Mouse (Mus musculus) brain, embryonic 14.5 days (tissue): ENCODE measurements around the gene Kremen1. TPM values are rescaled to one million over a fixed set of nuclear protein-coding genes. Genes with fewer than 3 reads are reported as not detected.

Experiments
- DNase-seq: peaks from one replicate; pipeline ENCODE4 v3.0.0-alpha.2; 2011; ENCODE audit warnings: low read depth
- CTCF ChIP-seq: fragments of 200-500 bp; IDR thresholded peaks from 2 replicates; pipeline ENCODE4 v1.5.1; 2012; ENCODE audit warnings: inconsistent platforms, mild to moderate bottlenecking, moderate library complexity, borderline replicate concordance; ENCODE audit not compliant: insufficient read depth, insufficient read length; ENCODE audit errors: extremely low read depth
- POLR2A ChIP-seq: fragments of 200-500 bp; IDR thresholded peaks from 2 replicates; pipeline ENCODE4 v1.6.1; 2012; ENCODE audit warnings: mild to moderate bottlenecking, inconsistent platforms, borderline replicate concordance; ENCODE audit not compliant: poor library complexity, insufficient read depth, insufficient read length, severe bottlenecking; ENCODE audit errors: extremely low read depth
- polyA plus RNA-seq: library from polyadenylated mRNA; depleted of rRNA; stranded (reverse); fragments of >200 nt; gene quantifications from 2 replicates; pipeline ENCODE4 v1.2.3, GENCODE M21; 2012

Gene Kremen1
- polyA plus RNA-seq, 1 experiment = 11.4 TPM

DNA sequence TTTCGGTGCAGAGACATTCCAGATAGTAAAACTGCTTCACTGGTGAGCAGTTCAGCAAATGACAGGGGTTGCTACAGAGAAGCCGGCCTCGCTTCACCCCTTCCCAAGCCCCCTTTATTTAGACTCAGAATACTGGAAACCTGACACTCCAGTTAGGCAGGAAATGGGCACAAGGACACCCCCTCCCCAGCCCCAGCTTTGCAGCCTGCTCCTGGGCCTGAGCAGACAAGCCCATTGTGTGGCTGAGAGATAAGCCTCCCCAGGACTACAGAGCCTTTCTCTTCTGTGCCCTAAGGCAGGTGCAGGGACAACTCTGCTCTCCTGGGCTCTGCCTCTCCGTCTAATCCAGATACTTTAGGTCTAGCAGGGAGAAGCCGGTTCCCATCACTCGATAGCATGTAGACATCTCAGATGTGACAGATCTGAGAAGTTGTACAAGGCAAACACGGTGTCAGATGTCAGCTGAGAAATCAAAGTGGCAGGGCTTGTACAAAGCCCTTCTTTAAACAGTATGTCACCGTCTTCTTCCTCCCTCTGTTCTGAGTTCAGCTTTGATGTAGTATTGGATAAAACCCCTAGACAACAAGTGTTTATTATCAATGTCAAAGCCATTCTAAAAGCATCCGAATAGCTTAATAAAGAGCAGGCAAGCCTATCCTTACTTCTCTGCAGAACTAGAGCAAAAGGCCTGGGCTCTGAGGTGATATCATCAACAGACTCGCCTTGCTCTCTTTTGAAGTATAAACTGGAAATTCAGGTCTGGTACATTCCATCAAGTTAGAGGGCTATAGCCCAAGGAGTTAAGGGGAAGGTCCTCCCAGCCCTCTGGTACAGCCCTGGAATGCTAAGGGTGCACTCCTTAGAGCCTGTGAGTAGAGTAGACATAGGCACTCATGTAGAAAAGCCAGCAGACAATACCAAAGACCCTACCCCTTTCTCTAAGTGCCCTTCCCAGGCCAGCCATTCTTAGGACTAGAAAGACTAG, 21.4 kb downstream of the Kremen1 start:
- DNase-seq = peak; percentile 70

DNA sequence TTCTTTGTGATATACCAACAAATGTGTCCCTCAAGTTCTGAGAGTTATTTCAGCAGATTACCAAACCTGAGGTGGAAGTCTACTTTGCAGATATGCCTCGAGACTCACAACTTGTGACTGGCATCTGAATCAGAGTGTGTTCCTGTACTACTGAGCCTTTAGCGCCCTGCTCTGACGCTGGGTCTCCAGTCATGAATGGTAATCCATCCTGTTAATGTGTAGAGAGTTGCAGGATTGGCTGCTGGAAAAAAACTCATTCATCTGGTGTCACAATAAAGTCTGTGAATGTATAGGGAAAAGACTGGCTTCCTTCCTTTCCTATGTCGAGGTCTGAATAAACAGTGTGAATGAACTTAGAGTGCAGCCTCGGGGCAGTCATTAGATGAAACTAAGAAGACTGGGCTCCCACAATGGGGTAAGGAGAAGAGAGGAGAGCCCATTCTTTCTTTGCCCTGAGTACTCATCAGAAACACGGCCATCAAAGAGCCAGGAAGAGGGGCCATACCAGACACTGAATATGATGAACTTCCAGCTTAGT, 41.4 kb downstream of the Kremen1 start:
- TF ChIP-seq CTCF (no peak), POLR2A (no peak)
- peak; percentile 74 for DNase-seq

More for the DNA sequence above, 21.4 kb downstream of the Kremen1 start:
- TF ChIP-seq POLR2A (no peak), CTCF (no peak)

DNA sequence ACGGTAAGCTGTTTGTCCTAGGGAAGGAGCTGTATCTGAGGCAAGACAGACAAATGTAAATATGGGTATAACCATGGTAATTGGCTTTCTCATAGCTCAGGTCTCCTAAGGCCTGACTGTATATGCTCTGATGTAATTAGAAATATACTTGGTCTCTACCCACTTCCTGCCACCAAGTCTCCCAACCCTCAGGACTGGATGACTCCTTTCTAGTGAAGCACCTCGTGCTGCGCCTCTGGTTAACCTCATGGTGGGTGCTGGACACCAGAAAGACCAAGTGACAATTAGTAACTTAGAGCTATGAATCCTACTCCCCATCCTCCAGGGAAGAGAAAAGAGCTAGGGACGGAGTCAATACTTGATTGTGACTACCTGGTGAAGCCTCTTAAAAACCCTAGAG, 42.0 kb downstream of the Kremen1 start:
- no peak for DNase-seq
- TF ChIP-seq POLR2A (no peak), CTCF (no peak)

DNA sequence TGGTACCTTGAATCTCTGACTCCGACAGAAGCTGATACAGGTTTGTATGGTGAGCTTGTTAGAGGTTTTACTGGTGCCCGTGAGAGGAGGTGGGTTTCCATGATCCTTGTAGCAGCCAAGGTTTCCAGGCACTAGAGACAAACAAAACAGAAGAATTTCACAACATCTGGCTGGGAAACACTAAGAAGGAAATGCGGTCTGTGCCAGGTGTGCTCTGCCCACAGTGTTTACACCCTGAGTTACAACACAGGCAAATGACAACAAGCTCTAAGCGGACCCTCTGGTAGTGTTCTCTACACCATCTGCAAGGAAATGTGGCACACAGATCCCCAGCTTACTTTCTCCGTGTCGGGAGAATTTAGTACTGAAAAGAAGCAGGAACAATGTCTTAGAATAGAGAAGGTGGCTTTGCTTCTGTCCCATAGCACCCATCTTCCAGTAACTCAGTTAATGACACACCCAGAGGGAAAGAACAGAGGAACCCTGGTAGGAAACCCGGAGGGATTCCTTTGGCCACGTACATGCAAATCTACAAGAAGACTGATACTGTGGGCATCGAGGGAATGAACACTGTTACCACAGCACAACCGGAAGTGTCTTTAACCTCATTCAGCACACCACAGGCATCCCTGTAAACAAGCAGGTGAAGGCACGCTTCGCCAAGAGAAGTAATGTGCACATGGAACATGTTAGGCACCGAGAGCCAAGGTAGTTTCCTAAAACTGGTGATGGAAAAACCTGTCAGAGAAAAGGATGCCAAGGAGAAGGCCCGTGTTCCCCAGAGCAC, 45.8 kb downstream of the Kremen1 start:
- TF ChIP-seq POLR2A (no peak), CTCF (no peak)
- no peak for DNase-seq

DNA sequence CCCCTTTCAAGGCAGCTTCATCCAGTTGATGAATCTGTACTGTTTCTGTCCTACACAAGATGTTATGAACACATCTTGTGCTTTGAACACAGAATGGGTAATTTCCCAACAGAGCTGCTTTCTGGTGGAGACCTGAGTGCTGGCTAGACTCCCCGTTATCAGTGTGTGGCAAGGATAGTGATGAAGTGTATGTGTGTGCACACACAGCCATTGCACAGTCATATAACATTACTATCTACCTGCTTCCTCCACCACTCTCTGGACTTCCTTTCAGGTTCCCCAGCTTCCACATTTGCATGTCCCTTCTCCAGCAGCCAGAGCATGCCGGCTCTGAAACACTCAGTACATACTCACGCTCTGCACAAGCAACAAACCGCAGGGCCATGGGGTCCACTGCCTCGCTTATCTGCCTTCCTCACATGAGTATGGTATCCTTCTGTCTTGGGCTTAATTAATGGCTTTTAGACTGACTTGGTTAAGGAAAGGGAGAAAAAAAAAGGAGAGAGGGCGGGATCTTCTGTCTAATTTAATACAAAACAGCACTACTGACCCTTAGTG, 46.8 kb downstream of the Kremen1 start:
- TF ChIP-seq CTCF (no peak), POLR2A (no peak)
- DNase-seq = no peak

DNA sequence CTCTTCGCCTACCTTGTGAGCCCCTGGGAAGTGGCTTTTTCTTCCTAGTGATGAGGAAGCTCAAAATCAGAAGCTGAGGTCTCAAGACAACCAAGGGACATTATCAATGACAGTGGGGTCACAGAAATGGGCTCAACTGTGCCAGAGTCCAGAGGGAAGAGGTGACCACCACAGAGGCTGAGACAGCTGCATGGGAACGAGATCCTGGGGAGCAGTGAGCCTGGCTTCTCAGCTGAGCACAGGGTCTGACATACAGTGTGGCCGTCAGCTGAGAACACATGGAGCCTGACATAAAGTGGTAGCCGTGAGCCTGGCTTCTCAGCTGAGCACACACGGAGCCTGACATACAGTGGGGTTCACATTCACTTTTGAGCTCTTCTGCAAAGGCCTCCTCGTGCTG, 58.3 kb downstream of the Kremen1 start:
- no peak for DNase-seq
- TF ChIP-seq CTCF = no peak
- no peak for TF ChIP-seq POLR2A

DNA sequence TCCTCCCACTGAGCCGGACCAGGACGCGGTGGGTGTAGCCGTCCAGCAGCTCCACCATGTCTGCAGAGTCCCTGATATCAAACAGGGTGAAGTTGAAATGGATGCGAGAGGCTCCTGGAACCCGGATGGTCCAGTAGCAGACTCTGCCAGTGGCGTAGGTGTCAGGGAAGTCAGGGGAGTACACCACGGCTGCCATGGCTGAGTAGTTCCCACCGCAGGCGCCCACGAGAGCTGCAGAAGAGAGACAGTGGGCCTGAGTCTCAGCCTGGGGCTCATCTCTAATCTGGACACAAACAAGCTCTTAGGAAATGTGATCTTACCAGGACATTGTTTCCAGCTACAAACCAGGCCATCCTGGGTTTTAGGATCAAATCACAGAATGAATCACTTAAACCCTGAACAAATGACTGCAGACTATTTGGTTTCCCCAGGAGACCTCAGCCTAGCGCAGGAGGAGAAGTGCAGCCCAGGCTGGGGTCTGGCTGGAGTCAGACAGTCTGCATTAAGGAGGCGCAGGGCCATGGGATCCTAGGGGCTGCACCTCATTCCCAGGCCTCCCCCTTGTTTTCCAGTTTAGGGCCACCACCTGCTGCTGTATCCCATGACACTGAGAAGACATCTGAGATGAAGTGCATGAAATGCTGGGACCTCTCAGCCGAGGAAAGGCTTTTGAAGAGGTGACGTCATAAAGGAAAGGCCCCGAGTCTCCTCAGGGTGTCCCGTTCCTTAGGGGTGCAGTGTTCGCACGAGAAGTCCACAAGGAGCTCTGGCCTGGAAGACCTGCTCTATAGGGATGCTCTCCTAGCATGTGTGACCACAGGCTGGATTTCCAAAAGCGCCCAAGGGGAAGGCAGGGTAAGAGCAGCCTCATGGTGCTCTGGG, 59.3 kb downstream of the Kremen1 start:
- TF ChIP-seq POLR2A = no peak
- TF ChIP-seq CTCF = no peak
- no peak for DNase-seq

DNA sequence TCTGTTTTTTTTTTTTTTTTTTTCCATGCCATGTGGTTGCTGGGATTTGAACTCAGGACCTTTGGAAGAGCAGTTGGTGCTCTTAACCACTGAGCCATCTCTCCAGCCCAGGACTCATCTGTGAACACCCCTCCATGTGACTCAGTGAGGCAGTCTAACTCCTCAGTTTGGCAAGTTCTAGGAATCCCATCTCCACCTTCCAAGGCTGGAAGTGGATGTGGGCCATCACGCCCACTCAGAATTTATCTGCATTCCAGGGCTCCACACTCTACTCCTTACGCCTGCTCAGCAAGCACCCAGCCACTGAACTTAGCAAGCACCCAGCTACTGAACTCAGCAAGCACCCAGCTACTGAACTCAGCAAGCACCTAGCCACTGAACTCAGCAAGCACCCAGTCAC, 61.5 kb downstream of the Kremen1 start:
- no peak for DNase-seq
- no peak for TF ChIP-seq CTCF
- no peak for TF ChIP-seq POLR2A

DNA sequence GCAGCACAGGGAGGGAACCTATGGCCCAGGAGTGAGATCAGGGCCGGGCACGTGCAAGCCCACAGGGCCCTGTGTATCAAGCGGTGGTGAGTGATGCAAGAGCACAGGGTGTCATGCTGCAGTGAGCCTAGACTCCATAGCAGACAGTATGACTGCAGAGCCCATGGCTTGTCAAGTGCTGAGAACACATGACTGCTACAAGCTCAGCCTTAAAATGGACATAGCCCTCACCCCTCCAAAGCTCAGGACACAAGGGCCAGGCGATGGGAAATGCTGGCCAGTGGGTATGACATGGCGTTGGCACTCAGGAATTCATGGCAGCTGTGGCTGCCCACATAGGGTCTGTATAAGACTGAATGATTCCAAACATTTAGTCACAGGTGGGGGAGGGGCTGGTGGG, 64.3 kb downstream of the Kremen1 start:
- TF ChIP-seq CTCF = no peak
- TF ChIP-seq POLR2A = no peak
- no peak for DNase-seq

DNA sequence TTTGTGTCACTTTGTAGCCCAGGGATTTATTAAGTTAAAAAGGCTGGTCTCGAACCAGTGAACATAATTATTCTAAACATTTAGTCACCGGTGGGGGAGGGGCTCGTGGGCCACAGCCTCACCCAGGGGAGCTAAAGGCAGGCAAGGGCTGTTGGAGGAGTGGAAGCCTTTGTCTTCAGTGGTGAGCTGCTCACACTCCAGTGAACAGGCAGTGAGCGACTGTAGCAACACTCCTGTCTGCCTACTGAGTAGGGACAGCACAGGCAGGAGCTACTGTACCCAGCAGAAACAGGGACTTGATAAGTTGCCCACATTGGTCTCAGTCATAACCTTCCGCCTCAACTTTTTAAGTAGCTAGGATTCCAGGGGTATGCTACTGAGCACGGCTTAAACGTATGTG, 64.8 kb downstream of the Kremen1 start:
- DNase-seq = no peak
- TF ChIP-seq CTCF (no peak), POLR2A (no peak)

DNA sequence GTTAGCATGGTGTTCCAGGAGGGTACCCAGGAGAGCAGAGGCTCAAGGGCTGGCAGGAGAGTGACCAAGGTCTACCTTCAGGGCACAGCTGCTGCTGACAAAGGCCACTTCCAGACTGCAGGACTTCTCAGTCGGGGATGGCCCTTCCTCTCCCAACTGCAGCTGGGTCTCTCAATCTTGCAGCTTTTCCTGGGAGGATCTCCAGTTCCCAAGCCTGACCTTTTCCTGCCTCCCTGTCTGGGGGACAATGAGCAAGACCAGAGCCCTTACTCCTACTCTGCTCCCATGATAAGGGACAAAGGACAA, 67.8 kb downstream of the Kremen1 start:
- no peak for TF ChIP-seq POLR2A
- TF ChIP-seq CTCF = no peak
- DNase-seq = no peak
